Mouse (Mus musculus): ENCODE data around the gene Esrrg. TPM values are rescaled to one million over a fixed set of nuclear protein-coding genes. Genes with fewer than 3 reads are reported as not detected.

The Esrrg gene
- total RNA-seq, 1 experiment from 2014 or later: not detected

- ATAC-seq (replicated peaks; ENCODE audit: low read depth, poor library complexity, severe bottlenecking): no peak
Observed at GRCm38 (mm10) chr1:187889096-187889495, 280.5 kb downstream of the Esrrg start.

- no peak for ATAC-seq (replicated peaks; ENCODE audit: low read depth, poor library complexity, severe bottlenecking)
Observed at GRCm38 (mm10) chr1:187891262-187891661, 282.7 kb downstream of the Esrrg start.

GRCm38 (mm10) chr1:187895459-187895858 lies 286.9 kb downstream of the Esrrg start:
- no peak for ATAC-seq (replicated peaks; ENCODE audit: low read depth, poor library complexity, severe bottlenecking)

- no peak for ATAC-seq (replicated peaks; ENCODE audit: low read depth, poor library complexity, severe bottlenecking)
Observed at GRCm38 (mm10) chr1:187896291-187896690, 287.7 kb downstream of the Esrrg start.

- ATAC-seq (replicated peaks; ENCODE audit: low read depth, poor library complexity, severe bottlenecking): no peak
Observed at GRCm38 (mm10) chr1:187896910-187897309, 288.3 kb downstream of the Esrrg start.

GRCm38 (mm10) chr1:187899541-187899940 lies 290.9 kb downstream of the Esrrg start:
- ATAC-seq (replicated peaks; ENCODE audit: low read depth, poor library complexity, severe bottlenecking): no peak

GRCm38 (mm10) chr1:187900756-187901155 lies 292.2 kb downstream of the Esrrg start:
- ATAC-seq (replicated peaks; ENCODE audit: low read depth, poor library complexity, severe bottlenecking): no peak

GRCm38 (mm10) chr1:187902176-187902575 lies 293.6 kb downstream of the Esrrg start:
- ATAC-seq (replicated peaks; ENCODE audit: low read depth, poor library complexity, severe bottlenecking): no peak

- ATAC-seq (replicated peaks; ENCODE audit: low read depth, poor library complexity, severe bottlenecking): no peak
Observed at GRCm38 (mm10) chr1:187904731-187905130, 296.1 kb downstream of the Esrrg start.

GRCm38 (mm10) chr1:187907407-187907806 lies 298.8 kb downstream of the Esrrg start:
- ATAC-seq (replicated peaks; ENCODE audit: low read depth, poor library complexity, severe bottlenecking): no peak

- no peak for ATAC-seq (replicated peaks; ENCODE audit: low read depth, poor library complexity, severe bottlenecking)
Observed at GRCm38 (mm10) chr1:187907871-187908270, 299.3 kb downstream of the Esrrg start.

- ATAC-seq (replicated peaks; ENCODE audit: low read depth, poor library complexity, severe bottlenecking): no peak
Observed at GRCm38 (mm10) chr1:187910718-187911117, 302.1 kb downstream of the Esrrg start.

GRCm38 (mm10) chr1:187911201-187911600 lies 302.6 kb downstream of the Esrrg start:
- no peak for ATAC-seq (replicated peaks; ENCODE audit: low read depth, poor library complexity, severe bottlenecking)

- ATAC-seq (replicated peaks; ENCODE audit: low read depth, poor library complexity, severe bottlenecking): no peak
Observed at GRCm38 (mm10) chr1:187918303-187918702, 309.7 kb downstream of the Esrrg start.

GRCm38 (mm10) chr1:187918939-187919338 lies 310.3 kb downstream of the Esrrg start:
- no peak for ATAC-seq (replicated peaks; ENCODE audit: low read depth, poor library complexity, severe bottlenecking)

GRCm38 (mm10) chr1:187920156-187920777 lies 311.7 kb downstream of the Esrrg start:
- no peak for ATAC-seq (replicated peaks; ENCODE audit: low read depth, poor library complexity, severe bottlenecking)

GRCm38 (mm10) chr1:187931146-187931545 lies 322.6 kb downstream of the Esrrg start:
- no peak for ATAC-seq (replicated peaks; ENCODE audit: low read depth, poor library complexity, severe bottlenecking)

GRCm38 (mm10) chr1:187938652-187939051 lies 330.1 kb downstream of the Esrrg start:
- ATAC-seq (replicated peaks; ENCODE audit: low read depth, poor library complexity, severe bottlenecking): no peak

GRCm38 (mm10) chr1:187939078-187939477 lies 330.5 kb downstream of the Esrrg start:
- ATAC-seq (replicated peaks; ENCODE audit: low read depth, poor library complexity, severe bottlenecking): no peak

GRCm38 (mm10) chr1:187951506-187951905 lies 342.9 kb downstream of the Esrrg start:
- ATAC-seq (replicated peaks; ENCODE audit: low read depth, poor library complexity, severe bottlenecking): no peak

- no peak for ATAC-seq (replicated peaks; ENCODE audit: low read depth, poor library complexity, severe bottlenecking)
Observed at GRCm38 (mm10) chr1:187956702-187957101, 348.1 kb downstream of the Esrrg start.

GRCm38 (mm10) chr1:187959192-187959591 lies 350.6 kb downstream of the Esrrg start:
- no peak for ATAC-seq (replicated peaks; ENCODE audit: low read depth, poor library complexity, severe bottlenecking)

Measured in common myeloid progenitor, adult 5-6 weeks (primary cell).